ENCODE assay signal across 8 mouse cellular contexts in genomic region chr4:129743010-129743390, GRCm38 (mm10). TPM values are rescaled to one million over a fixed set of nuclear protein-coding genes. Genes with fewer than 3 reads are reported as not detected.
A peak's percentile ranks its signal among the peaks of the same experiment; 100 is the strongest.
DNase-seq lines count a peak whose midpoint lies in the region; ATAC-seq lines count a peak whose summit lies in the region.

No protein-coding gene starts in this region.

- WGBS in heart, embryonic 10.5 days, result 10% methylated on average over 7 of the region's 7 CpGs
- 8% methylated on average over 7 of the region's 7 CpGs for WGBS in liver, embryonic 15.5 days (ENCODE audit: insufficient replicate concordance)

- peak overlapping the region; percentile 67 for H3K9ac ChIP-seq in liver, embryonic 15.5 days

- no peaks in the 10 kb centered on the region for H3K27me3 ChIP-seq in heart, embryonic 10.5 days (ENCODE audit: insufficient read depth, poor library complexity, severe bottlenecking)
- no peaks in the 10 kb centered on the region for H3K27me3 ChIP-seq in liver, embryonic 15.5 days

- H3K9me3 ChIP-seq in heart, embryonic 10.5 days, result no peaks in the 10 kb centered on the region
- no peaks in the 10 kb centered on the region for H3K9me3 ChIP-seq in liver, embryonic 15.5 days (replicated peaks)

- H3K4me3 ChIP-seq in heart, embryonic 10.5 days, result peak overlapping the region; percentile 75
- H3K4me3 ChIP-seq in brown adipose tissue, adult 24 weeks (ENCODE audit: insufficient read depth, low read depth, low read length), result peak overlapping the region; percentile 91
- peak overlapping the region; percentile 100 for H3K4me3 ChIP-seq in liver, embryonic 15.5 days (replicated peaks)

- peaks cover 19% of the 10 kb centered on the region for H3K4me1 ChIP-seq in heart, embryonic 10.5 days
- H3K4me1 ChIP-seq in brown adipose tissue, adult 24 weeks (ENCODE audit: control insufficient read depth, insufficient read depth, insufficient read length, low read length), result peaks cover 4% of the 10 kb centered on the region; the same call in 1 of the 2 replicates
- peaks cover 36% of the 10 kb centered on the region for H3K4me1 ChIP-seq in liver, embryonic 15.5 days (replicated peaks)

- H3K4me2 ChIP-seq in liver, embryonic 15.5 days, result peak overlapping the region; percentile 90

- peaks cover 2% of the 10 kb centered on the region; the same call in 1 of the 2 replicates for H3K36me3 ChIP-seq in heart, embryonic 10.5 days
- peaks cover 7% of the 10 kb centered on the region; the same call in 1 of the 2 replicates for H3K36me3 ChIP-seq in liver, embryonic 15.5 days (replicated peaks)

- peak overlapping the region; percentile 97 for H3K27ac ChIP-seq in heart, embryonic 10.5 days
- H3K27ac ChIP-seq in brown adipose tissue, adult 24 weeks (replicated peaks; ENCODE audit: low read depth, low read length), result peak overlapping the region; percentile 86
- H3K27ac ChIP-seq in liver, embryonic 15.5 days (replicated peaks), result peak overlapping the region; percentile 89

- no peak for DNase-seq in heart, embryonic 10.5 days (ENCODE audit: low spot score)
- DNase-seq in heart, adult 11 months, result no peak
- DNase-seq in 3T3-L1 (ENCODE audit: low read depth, low spot score), result peak; percentile 90
- peak; percentile 26 for DNase-seq in heart, postnatal 4 days
- peak; percentile 45 for DNase-seq in testis, postnatal 10 days (ENCODE audit: low spot score)
- DNase-seq in ovary, postnatal 10 days (ENCODE audit: low spot score), result no peak

- ATAC-seq in liver, embryonic 15.5 days (ENCODE audit: insufficient read depth), result no peak

RNA-seq across cellular contexts. Expression of gene Khdrbs1, which starts 0.9 kb away (rescaled TPM):
- polyA plus RNA-seq in heart, embryonic 10.5 days (2016; fragmentation: Nextera tagmentation; extraction: Ambion mirVana), result 93.7 and 115 TPM in 2 replicates
- polyA plus RNA-seq in brown adipose tissue, adult 24 weeks (2012; ENCODE audit: insufficient read depth, insufficient read length, missing spikeins), result 16.9 and 23.4 TPM in 2 replicates
- 100 to 1,000 TPM; 102 to 110 TPM for total RNA-seq in heart, postnatal 4 days (2021)
- polyA plus RNA-seq in liver, embryonic 15.5 days (2015; fragmentation: Nextera tagmentation; extraction: Ambion mirVana), result 25.7 and 26.1 TPM in 2 replicates

RNA-seq across cellular contexts. Expression of gene Tmem39b, which starts 46.4 kb away (rescaled TPM):
- 8.2 and 12.2 TPM in 2 replicates for polyA plus RNA-seq in heart, embryonic 10.5 days (2016; fragmentation: Nextera tagmentation; extraction: Ambion mirVana)
- 5.4 and 7.3 TPM in 2 replicates for polyA plus RNA-seq in brown adipose tissue, adult 24 weeks (2012; ENCODE audit: insufficient read depth, insufficient read length, missing spikeins)
- 1 to 10 TPM; 6.6 to 6.7 TPM for total RNA-seq in heart, postnatal 4 days (2021)
- 2.5 and 3.5 TPM in 2 replicates for polyA plus RNA-seq in liver, embryonic 15.5 days (2015; fragmentation: Nextera tagmentation; extraction: Ambion mirVana)

Comparison
In these comparisons a context has a peak if more than half of its experiments do, and no peak if none do; other contexts are left out.
1. DNase-seq: peak in 3T3-L1 (single experiment), heart, postnatal 4 days (single experiment) and testis, postnatal 10 days (single experiment); none in heart, embryonic 10.5 days (single experiment), heart, adult 11 months (single experiment) and ovary, postnatal 10 days (single experiment).
2. Peak in every context shown above with its lines, with median percentiles within 50 percentile points of each other: H3K27ac ChIP-seq and H3K4me3 ChIP-seq.